Mouse (Mus musculus): ENCODE measurements around the gene Dffb.

Gene Dffb

GRCm38 (mm10) chr4:153917773-153918500 lies 57.0 kb downstream of the Dffb start:
- in situ Hi-C loops (cut with MboI; ENCODE audit: unreplicated experiment in 2 of 2), result no loop called here
